Mouse (Mus musculus): ENCODE data around the gene Rab24.

GRCm38 (mm10) chr13:55335701-55336100, 14.0 kb upstream of the Rab24 start:
- TF ChIP-seq CTCF (IDR thresholded peaks at IDR 0.05; ENCODE audit: low read depth, low read length) (no peak), POLR2A (IDR thresholded peaks at IDR 0.05; ENCODE audit: borderline replicate concordance, low read depth, low read length) (no peak)

Measured in bone marrow macrophage, adult 2 months (primary cell).